Mouse (Mus musculus): ENCODE results near the gene Tmc1. TPM values are rescaled to one million over a fixed set of nuclear protein-coding genes. Genes with fewer than 3 reads are reported as not detected.

The Tmc1 gene
- polyA plus RNA-seq (2014; fragmentation: Illumina TruSeq; extraction: RNeasy Lipid Tissue Mini Kit (QIAGEN cat#74804); ENCODE audit: insufficient read depth, low read depth, low replicate concordance): not detected

DNA sequence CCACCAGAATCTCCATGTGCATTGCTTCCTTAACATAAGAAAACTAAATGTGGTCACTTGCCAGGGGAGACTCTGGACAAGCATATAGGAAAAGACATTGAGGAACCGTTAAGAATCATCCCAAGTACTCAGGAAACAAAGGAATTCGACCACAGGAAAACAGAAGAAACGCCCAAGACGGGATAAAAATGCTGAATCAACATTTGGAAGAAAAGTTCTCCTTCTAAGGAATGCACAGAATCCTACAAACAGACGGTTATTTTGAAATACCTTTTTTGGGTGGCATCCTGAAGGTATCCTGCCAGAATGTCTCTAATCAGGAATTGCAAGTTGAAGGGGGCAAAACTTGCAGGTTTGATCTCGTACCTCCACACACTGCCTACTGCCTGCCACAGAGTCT, at the start of gene Tmc1:
Gene Tmc1 (minus strand): TSS at position 329 of the 400 bp plus-strand sequence.

Other genes starting within 250 kb of the Tmc1 start
- gene Aldh1a7, start 226.6 kb downstream of the Tmc1 start, polyA plus RNA-seq (2014; fragmentation: Illumina TruSeq; extraction: RNeasy Lipid Tissue Mini Kit (QIAGEN cat#74804); ENCODE audit: insufficient read depth, low read depth, low replicate concordance): 110 TPM

Data from lung, adult 10 weeks (tissue).